ENCODE assay signal across 17 mouse cellular contexts in genomic region chr6:143554946-143555345, GRCm38 (mm10).
A peak's percentile ranks its signal among the peaks of the same experiment; 100 is the strongest.
DNase-seq lines count a peak whose midpoint lies in the region; TF ChIP-seq lines count a peak whose summit lies in the region.
"Had no signal": no experiment of that assay in that cellular context is flagged by ENCODE, and none has a peak within 500 bp of the region (broad histone marks: within the 10 kb centered on the region; RNA-seq: fewer than 3 reads in every experiment).

No protein-coding gene starts in this region.

- TF ChIP-seq CTCF in left cerebral cortex, adult 2 months (IDR thresholded peaks at IDR 0.05), result peak; percentile 34

- intact Hi-C loops in left cerebral cortex, adult 2 months (cut with DNase I), result no loop called here
- intact Hi-C loops in left cerebral cortex, postnatal 10 days (cut with DNase I), result no loop called here
- intact Hi-C loops in left cerebral cortex, postnatal 14 days (cut with DNase I), result no loop called here

- no peak overlapping the region for H3K4me3 ChIP-seq in left cerebral cortex, adult 2 months
- H3K4me3 ChIP-seq: heart, embryonic 12.5 days; hindbrain, embryonic 12.5 days; neural tube, embryonic 15.5 days had no signal

- peak; percentile 33 to 60 for DNase-seq in frontal cortex, adult 2 months (ENCODE audit: extremely low spot score in 1 of 2, low spot score in 1 of 2)
- no peak for DNase-seq in frontal cortex, postnatal 25 days (ENCODE audit: low spot score in 2 of 2)
- DNase-seq in left cerebral cortex, adult 2 months (ENCODE audit: extremely low spot score in 1 of 2, low spot score in 2 of 2), result no peak
- no peak for DNase-seq in left cerebral cortex, postnatal 10 days (ENCODE audit: extremely low spot score in 1 of 2, low spot score in 2 of 2)
- DNase-seq in 3T3-L1 (ENCODE audit: low read depth, low spot score), result peak; percentile 75
- peak; percentile 21 to 72 for DNase-seq in left cerebral cortex, postnatal 14 days (ENCODE audit: low spot score in 2 of 2)
- DNase-seq in gastrocnemius, postnatal 10 days, result no peak
- DNase-seq: adrenal gland, postnatal 25 days; cerebellum, adult 11-12 months; cerebellum, postnatal 25 days; heart, postnatal 14 days; layer of hippocampus, postnatal 36 days; liver; thymus, postnatal 14 days had no signal

- no peak overlapping the region for H3K27ac ChIP-seq in left cerebral cortex, adult 2 months
- H3K27ac ChIP-seq: hindbrain, embryonic 12.5 days; neural tube, embryonic 15.5 days had no signal

Comparison
In these comparisons a context has a peak if more than half of its experiments do, and no peak if none do; other contexts are left out.
1. DNase-seq: peak in frontal cortex, adult 2 months (2 of 2), 3T3-L1 (single experiment) and left cerebral cortex, postnatal 14 days (2 of 2); none in frontal cortex, postnatal 25 days (0 of 2), left cerebral cortex, adult 2 months (0 of 2), left cerebral cortex, postnatal 10 days (0 of 2) and gastrocnemius, postnatal 10 days (single experiment).